Mouse (Mus musculus) forebrain, embryonic 13.5 days (tissue): Measurements from ENCODE around the gene Slco1a6. TPM values are rescaled to one million over a fixed set of nuclear protein-coding genes. Genes with fewer than 3 reads are reported as not detected.
"Not testable (repeated sequence)": the region's sequence is repeated elsewhere in the genome, so short reads cannot be mapped to it uniquely, and the experiment has no call there.

Experiments
- ATAC-seq: fragments of 200-750 bp; cut with Nextera tagmentation; 2 replicates; pipeline ENCODE4 v1.8.0; 2017
- H3K27ac ChIP-seq: fragments of 300-500 bp; sonication (generic); 2 replicates; pipeline ENCODE4 v1.5.1; 2015; ENCODE audit warnings: inconsistent platforms, mild to moderate bottlenecking, moderate library complexity
- H3K27me3 ChIP-seq: fragments of 300-500 bp; sonication (generic); 2 replicates; pipeline ENCODE4 v1.6.1; 2015; ENCODE audit warnings: mild to moderate bottlenecking, inconsistent platforms
- H3K36me3 ChIP-seq: fragments of 300-500 bp; sonication (generic); 2 replicates; pipeline ENCODE4 v1.6.1; 2015; ENCODE audit warnings: mild to moderate bottlenecking, inconsistent platforms; ENCODE audit not compliant: poor library complexity, severe bottlenecking
- H3K4me1 ChIP-seq: fragments of 300-500 bp; sonication (generic); 2 replicates; pipeline ENCODE4 v1.6.1; 2015; ENCODE audit warnings: inconsistent platforms
- H3K4me2 ChIP-seq: fragments of 300-500 bp; sonication (generic); 2 replicates; pipeline ENCODE4 v1.6.1; 2015; ENCODE audit warnings: inconsistent platforms, mild to moderate bottlenecking, moderate library complexity
- H3K4me3 ChIP-seq: fragments of 300-500 bp; sonication (generic); 2 replicates; pipeline ENCODE4 v1.5.1; 2015; ENCODE audit warnings: mild to moderate bottlenecking, inconsistent platforms
- H3K9ac ChIP-seq: fragments of 300-500 bp; sonication (generic); 2 replicates; pipeline ENCODE4 v1.6.1; 2015; ENCODE audit warnings: mild to moderate bottlenecking, inconsistent platforms
- H3K9me3 ChIP-seq: fragments of 300-500 bp; sonication (generic); replicated peaks from 2 replicates; pipeline ENCODE4 v1.6.1; 2016; ENCODE audit warnings: inconsistent platforms
- WGBS: fragments of 180-500 bp; shearing (Covaris S2); methylation state at CpG from one replicate; pipeline ENCODE4 v1.1.7; 2015; 5-methylcytosine and 5-hydroxymethylcytosine counted together
- polyA plus RNA-seq: library from polyadenylated mRNA; unstranded; fragments of >200 nt; fragmentation: Nextera tagmentation; extraction: Ambion mirVana; gene quantifications from 2 replicates; pipeline ENCODE4 v1.2.1, GENCODE M21; 2015

The Slco1a6 gene
- polyA plus RNA-seq, 1 experiment from 2014 or later, result not detected

DNA sequence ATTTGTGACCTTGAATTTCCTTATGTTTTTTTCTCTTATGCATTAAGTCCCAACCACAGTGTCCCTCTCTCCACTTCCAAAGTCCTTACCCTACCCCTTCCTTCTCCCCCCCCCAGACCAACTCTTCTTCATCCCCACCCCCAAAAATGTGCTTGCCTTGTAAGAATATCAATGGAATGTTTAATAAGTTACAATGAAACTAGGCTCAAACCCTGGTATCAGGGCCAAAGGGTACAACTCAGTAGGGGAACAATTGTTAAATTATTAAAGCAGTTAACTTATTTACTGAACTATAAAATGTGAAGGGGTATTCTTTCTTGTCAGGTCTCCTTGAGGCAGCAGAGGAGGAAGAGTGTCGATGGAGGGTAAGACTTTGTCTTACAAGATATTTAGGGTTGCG is 47.1 kb downstream of the Slco1a6 start:
- Histone ChIP-seq H3K27me3 (no peaks in the 10 kb centered on the region), H3K4me1 (no peaks in the 10 kb centered on the region), H3K27ac (no peak overlapping the region), H3K9me3 (no peaks in the 10 kb centered on the region), H3K4me2 (no peak overlapping the region), H3K4me3 (no peak overlapping the region), H3K9ac (no peak overlapping the region), H3K36me3 (no peaks in the 10 kb centered on the region)
- ATAC-seq, result no peak
- 88% methylated on average over 2 of the region's 2 CpGs for WGBS

DNA sequence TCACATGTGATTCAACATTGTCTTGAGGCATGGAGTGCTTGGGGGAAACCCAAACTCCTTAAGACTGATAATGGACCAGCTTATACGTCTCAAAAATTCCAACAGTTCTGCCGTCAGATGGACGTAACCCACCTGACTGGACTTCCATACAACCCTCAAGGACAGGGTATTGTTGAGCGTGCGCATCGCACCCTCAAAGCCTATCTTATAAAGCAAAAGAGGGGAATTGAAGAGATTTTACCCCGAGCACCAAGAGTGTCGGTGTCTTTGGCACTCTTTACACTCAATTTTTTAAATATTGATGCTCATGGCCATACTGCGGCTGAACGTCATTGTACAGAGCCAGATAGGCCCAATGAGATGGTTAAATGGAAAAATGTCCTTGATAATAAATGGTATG is 54.2 kb downstream of the Slco1a6 start:
- H3K9ac ChIP-seq, H3K27me3 ChIP-seq, H3K4me2 ChIP-seq, H3K4me1 ChIP-seq, H3K9me3 ChIP-seq, H3K27ac ChIP-seq, ATAC-seq, H3K4me3 ChIP-seq, H3K36me3 ChIP-seq: not testable (repeated sequence)
- WGBS, result 100% methylated on average over 4 of the region's 10 CpGs

DNA sequence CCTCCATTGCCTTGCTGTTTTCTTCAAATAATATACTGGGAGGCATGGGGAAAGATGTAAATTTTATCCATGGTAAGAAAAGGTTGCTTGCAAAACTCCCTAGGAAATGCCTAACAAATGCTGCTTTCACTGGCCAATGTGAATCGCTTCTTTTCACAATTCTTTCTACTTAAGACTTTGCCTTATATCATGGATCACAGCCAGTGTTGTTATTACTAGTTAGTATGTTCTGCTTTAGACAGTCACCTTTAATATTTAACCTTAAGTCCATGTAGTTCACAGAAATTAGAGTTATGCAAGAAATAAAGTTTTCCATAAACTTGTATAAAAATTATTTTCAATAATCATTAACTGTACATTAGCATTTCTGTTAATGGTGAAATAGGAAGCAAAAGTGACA is 60.0 kb downstream of the Slco1a6 start:
- ATAC-seq, result no peak
- 84% methylated on average over 1 of the region's 1 CpGs for WGBS
- no peaks in the 10 kb centered on the region for H3K9me3 ChIP-seq
- H3K4me3 ChIP-seq, result no peak overlapping the region
- H3K9ac ChIP-seq, result no peak overlapping the region
- no peaks in the 10 kb centered on the region for H3K4me1 ChIP-seq
- H3K36me3 ChIP-seq, result no peaks in the 10 kb centered on the region
- no peaks in the 10 kb centered on the region for H3K27me3 ChIP-seq
- H3K4me2 ChIP-seq, result no peak overlapping the region
- no peak overlapping the region for H3K27ac ChIP-seq

DNA sequence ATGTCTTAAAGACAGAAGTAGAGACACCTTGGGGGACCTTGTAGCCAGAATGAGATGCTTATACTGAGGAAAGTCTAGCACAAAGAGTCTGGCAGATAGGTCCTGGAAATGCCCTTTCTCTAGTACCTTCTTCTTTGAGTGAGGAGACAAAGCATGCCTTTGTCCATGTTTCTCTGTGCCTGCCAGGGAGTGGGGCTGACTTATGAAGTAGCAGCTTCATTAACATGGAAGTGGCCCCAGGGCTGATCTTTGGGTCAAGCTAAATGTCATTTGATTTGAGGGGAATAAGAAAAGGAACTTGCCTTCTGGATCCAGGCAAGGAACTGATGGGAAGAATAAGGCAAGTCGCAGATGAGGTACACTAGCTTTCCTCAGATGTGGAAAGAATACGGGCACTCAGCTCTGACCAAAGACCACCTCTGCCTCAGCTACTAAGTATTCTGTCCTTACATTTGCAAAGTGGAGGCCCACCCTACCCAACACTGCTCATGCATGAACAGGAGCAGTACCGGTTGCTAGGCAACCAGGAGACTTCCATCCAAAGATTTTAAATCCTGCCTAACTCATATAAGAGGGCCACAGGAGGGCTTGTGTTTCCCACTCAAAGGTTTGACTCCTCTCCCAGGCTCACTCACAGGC is 96.5 kb downstream of the Slco1a6 start:
- Histone ChIP-seq H3K4me2 (no peak overlapping the region), H3K9ac (no peak overlapping the region), H3K4me3 (no peak overlapping the region), H3K4me1 (peaks cover 14% of the 10 kb centered on the region), H3K36me3 (no peaks in the 10 kb centered on the region), H3K27me3 (no peaks in the 10 kb centered on the region), H3K9me3 (no peaks in the 10 kb centered on the region), H3K27ac (no peak overlapping the region)
- peak; percentile 94 for ATAC-seq
- whole genome bisulfite sequencing, result 23% methylated on average over 3 of the region's 3 CpGs

GRCm38 (mm10) chr6:142091126-142091525 is 117.2 kb downstream of the Slco1a6 start:
- no peak overlapping the region for H3K27ac ChIP-seq
- no peak overlapping the region for H3K4me3 ChIP-seq
- H3K9ac ChIP-seq, result no peak overlapping the region
- H3K9me3 ChIP-seq, result no peaks in the 10 kb centered on the region
- no peak overlapping the region for H3K4me2 ChIP-seq
- no peaks in the 10 kb centered on the region for H3K36me3 ChIP-seq
- 92% methylated on average over 3 of the region's 3 CpGs for WGBS
- no peak for ATAC-seq
- no peaks in the 10 kb centered on the region for H3K4me1 ChIP-seq
- H3K27me3 ChIP-seq, result no peaks in the 10 kb centered on the region

DNA sequence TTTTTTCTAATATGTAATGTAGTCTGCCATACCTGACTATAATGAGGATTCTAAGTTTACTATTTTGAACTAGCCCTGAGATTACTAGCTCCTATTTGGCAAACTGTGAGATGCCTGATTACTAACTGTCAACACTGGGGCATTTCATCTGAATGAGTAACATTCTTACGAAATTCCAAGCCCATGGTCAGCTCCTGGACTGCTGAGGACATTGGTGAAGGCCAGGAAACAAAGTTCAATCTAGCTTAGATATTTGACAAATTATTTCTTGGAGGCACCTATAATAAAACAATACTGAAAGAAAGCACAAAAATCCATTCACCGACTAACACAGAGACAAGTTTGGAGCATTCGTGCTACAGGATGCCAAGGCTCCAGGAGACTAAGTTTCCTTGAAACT is 150.0 kb downstream of the Slco1a6 start:
- H3K27me3 ChIP-seq, H3K9ac ChIP-seq, H3K4me3 ChIP-seq, ATAC-seq, H3K36me3 ChIP-seq, H3K4me2 ChIP-seq, H3K27ac ChIP-seq, H3K9me3 ChIP-seq, H3K4me1 ChIP-seq: not testable (repeated sequence)
- WGBS, result 88% methylated on average over 3 of the region's 3 CpGs

- ATAC-seq, result no peak
- 68% methylated on average over 1 of the region's 1 CpGs for WGBS
- Histone ChIP-seq H3K4me2 (no peak overlapping the region), H3K9me3 (no peaks in the 10 kb centered on the region), H3K4me1 (no peaks in the 10 kb centered on the region), H3K36me3 (no peaks in the 10 kb centered on the region), H3K27me3 (no peaks in the 10 kb centered on the region), H3K4me3 (no peak overlapping the region), H3K9ac (no peak overlapping the region), H3K27ac (no peak overlapping the region)
Observed at GRCm38 (mm10) chr6:142047689-142048088, 160.6 kb downstream of the Slco1a6 start.

GRCm38 (mm10) chr6:142045746-142046145 is 162.6 kb downstream of the Slco1a6 start:
- ATAC-seq, result no peak
- Histone ChIP-seq H3K4me2 (no peak overlapping the region), H3K9me3 (no peaks in the 10 kb centered on the region), H3K4me3 (no peak overlapping the region), H3K9ac (no peak overlapping the region), H3K27ac (no peak overlapping the region), H3K4me1 (no peaks in the 10 kb centered on the region), H3K36me3 (no peaks in the 10 kb centered on the region), H3K27me3 (no peaks in the 10 kb centered on the region)
- 87% methylated on average over 2 of the region's 2 CpGs for WGBS

- ATAC-seq, result no peak
- H3K4me3 ChIP-seq, result no peak overlapping the region
- H3K4me2 ChIP-seq, result no peak overlapping the region
- no peaks in the 10 kb centered on the region for H3K36me3 ChIP-seq
- no peaks in the 10 kb centered on the region for H3K4me1 ChIP-seq
- no peaks in the 10 kb centered on the region for H3K9me3 ChIP-seq
- no peak overlapping the region for H3K9ac ChIP-seq
- H3K27me3 ChIP-seq, result no peaks in the 10 kb centered on the region
- no peak overlapping the region for H3K27ac ChIP-seq
- 95% methylated on average over 3 of the region's 3 CpGs for WGBS
Observed at GRCm38 (mm10) chr6:142041896-142042295, 166.4 kb downstream of the Slco1a6 start.

DNA sequence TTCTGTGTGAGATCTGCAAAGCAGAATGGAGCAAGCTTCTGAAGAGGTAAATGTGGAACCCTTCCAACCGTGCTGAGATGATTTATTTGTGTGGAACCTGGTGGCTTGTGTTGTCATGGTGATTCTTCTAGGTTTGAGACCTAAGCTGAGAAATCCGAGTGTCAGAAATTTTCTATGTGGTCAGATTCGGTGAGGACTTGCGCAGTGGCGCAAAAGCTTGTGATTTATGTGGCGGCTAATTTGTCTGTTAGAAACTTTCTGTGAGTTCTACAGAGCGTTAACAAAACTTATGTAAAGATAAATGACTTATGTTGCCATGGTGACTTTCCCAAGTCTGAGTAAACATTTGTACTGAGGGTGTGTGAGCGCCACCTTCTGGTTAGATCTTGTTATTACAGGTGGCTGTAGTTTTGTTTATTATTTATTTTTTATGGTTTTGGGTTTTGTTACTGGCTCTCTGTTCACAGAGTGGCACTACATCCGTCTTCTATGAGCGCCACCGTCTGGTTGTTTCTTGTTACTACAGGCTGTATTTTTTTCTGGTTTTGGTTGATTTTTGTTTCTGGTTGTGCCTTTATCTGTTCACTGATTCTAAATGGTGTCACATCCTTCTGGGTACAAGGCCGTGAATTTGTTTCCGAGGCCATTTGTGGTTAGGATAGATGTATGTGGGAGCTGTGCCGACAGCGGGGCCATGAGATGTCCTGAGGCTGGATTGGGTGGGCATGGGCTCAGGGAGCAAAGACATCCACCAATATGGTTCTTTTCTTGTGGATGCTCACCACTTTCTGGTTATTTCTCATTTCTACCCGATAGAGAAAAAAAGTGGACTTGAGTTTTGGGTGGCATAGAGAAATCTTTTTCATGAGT is 167.8 kb downstream of the Slco1a6 start:
- no peak overlapping the region for H3K4me3 ChIP-seq
- no peak overlapping the region for H3K9ac ChIP-seq
- 56% methylated on average over 16 of the region's 16 CpGs for WGBS
- no peak overlapping the region for H3K27ac ChIP-seq
- ATAC-seq, result peak; percentile 62
- H3K27me3 ChIP-seq, result no peaks in the 10 kb centered on the region
- H3K4me2 ChIP-seq, result no peak overlapping the region
- H3K4me1 ChIP-seq, result no peaks in the 10 kb centered on the region
- H3K36me3 ChIP-seq, result no peaks in the 10 kb centered on the region
- H3K9me3 ChIP-seq, result no peaks in the 10 kb centered on the region

DNA sequence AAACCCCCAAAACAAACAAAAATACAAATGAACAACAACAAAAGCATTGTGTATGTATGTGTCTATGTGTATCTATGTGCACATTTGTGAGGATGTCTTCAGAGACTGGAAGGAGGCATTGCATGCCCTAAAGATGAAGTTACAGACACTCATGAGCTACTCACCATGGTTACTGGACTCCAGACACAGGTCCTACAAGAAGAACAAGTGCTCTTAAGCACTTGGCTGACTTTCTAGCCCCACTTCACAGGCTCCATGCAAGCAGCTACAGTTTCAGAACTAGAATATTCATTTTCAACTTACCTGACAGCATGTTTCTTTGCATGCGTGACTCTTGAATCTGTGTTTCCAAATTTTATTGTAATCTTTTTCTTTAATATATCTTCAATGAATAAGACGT is 172.6 kb downstream of the Slco1a6 start:
- no peaks in the 10 kb centered on the region for H3K27me3 ChIP-seq
- H3K9ac ChIP-seq, result no peak overlapping the region
- no peaks in the 10 kb centered on the region for H3K36me3 ChIP-seq
- WGBS, result 85% methylated on average over 2 of the region's 2 CpGs
- no peak overlapping the region for H3K4me3 ChIP-seq
- no peak for ATAC-seq
- H3K4me2 ChIP-seq, result no peak overlapping the region
- no peaks in the 10 kb centered on the region for H3K4me1 ChIP-seq
- no peak overlapping the region for H3K27ac ChIP-seq
- H3K9me3 ChIP-seq, result no peaks in the 10 kb centered on the region
